Mouse (Mus musculus): ENCODE results near the gene Ppp3r2. TPM values are rescaled to one million over a fixed set of nuclear protein-coding genes. Genes with fewer than 3 reads are reported as not detected.

Gene Ppp3r2
- polyA plus RNA-seq, 1 experiment: not detected

Other genes with a start within 250 kb of the Ppp3r2 start
- 6.5 and 11.9 TPM in 2 replicates for gene Acnat1, start 208.1 kb downstream of the Ppp3r2 start, polyA plus RNA-seq (2012; rRNA removed)
- 0.52 and 0.99 TPM in 2 replicates for gene Baat, start 175.5 kb downstream of the Ppp3r2 start, polyA plus RNA-seq (2012; rRNA removed)
- gene Mrpl50, start 160.9 kb downstream of the Ppp3r2 start, polyA plus RNA-seq (2012; rRNA removed): 6.1 and 6.2 TPM in 2 replicates
- gene Zfp189, start 160.8 kb downstream of the Ppp3r2 start, polyA plus RNA-seq (2012; rRNA removed): 0.20 and 0.32 TPM in 2 replicates
- gene Aldob, start 132.5 kb downstream of the Ppp3r2 start, polyA plus RNA-seq (2012; rRNA removed): 636 and 1,290 TPM in 2 replicates
- 48.5 and 62.8 TPM in 2 replicates for gene Tmem246, start 84.1 kb downstream of the Ppp3r2 start, polyA plus RNA-seq (2012; rRNA removed)
- gene Rnf20, start 50.0 kb downstream of the Ppp3r2 start, polyA plus RNA-seq (2012; rRNA removed): 7.6 and 14.6 TPM in 2 replicates
- 0.04 and 0.10 TPM in 2 replicates for gene Grin3a, start 163.7 kb upstream of the Ppp3r2 start, polyA plus RNA-seq (2012; rRNA removed)

Data from large intestine, adult 2 months (tissue).